Mouse (Mus musculus) lung, postnatal 0 days (tissue): ENCODE results near the gene Ccdc158. TPM values are rescaled to one million over a fixed set of nuclear protein-coding genes. Genes with fewer than 3 reads are reported as not detected.

Experiments used
- ATAC-seq: fragments of 200-750 bp; cut with Nextera tagmentation; 2 replicates; pipeline ENCODE4 v1.8.0; 2017; ENCODE audit warnings: moderate library complexity
- DNase-seq: peaks from one replicate; pipeline ENCODE4 v3.0.0-alpha.2; 2016; ENCODE audit warnings: low spot score
- H3K27ac ChIP-seq: fragments of 300-500 bp; sonication (generic); 2 replicates; pipeline ENCODE4 v1.5.1; 2014; ENCODE audit warnings: antibody characterized with exemption, mild to moderate bottlenecking, low read length, mixed read lengths
- H3K27me3 ChIP-seq: fragments of 300-500 bp; sonication (generic); replicated peaks from 2 replicates; pipeline ENCODE4 v1.6.1; 2014; ENCODE audit warnings: low read length, mixed read lengths; ENCODE audit not compliant: insufficient read depth
- H3K36me3 ChIP-seq: fragments of 300-500 bp; sonication (generic); 2 replicates; pipeline ENCODE4 v1.6.1; 2014; ENCODE audit warnings: low read length, mixed read lengths; ENCODE audit not compliant: insufficient read depth
- H3K4me1 ChIP-seq: fragments of 300-500 bp; sonication (generic); 2 replicates; pipeline ENCODE4 v1.6.1; 2014; ENCODE audit warnings: antibody characterized with exemption, low read depth, low read length, mixed read lengths; ENCODE audit not compliant: insufficient read depth
- H3K4me2 ChIP-seq: fragments of 300-500 bp; sonication (generic); replicated peaks from 2 replicates; pipeline ENCODE4 v1.6.1; 2014; ENCODE audit warnings: low read depth, mild to moderate bottlenecking, low read length, moderate library complexity, mixed read lengths
- H3K4me3 ChIP-seq: fragments of 300-500 bp; sonication (generic); 2 replicates; pipeline ENCODE4 v1.5.1; 2014; ENCODE audit warnings: low read depth, low read length
- H3K9ac ChIP-seq: fragments of 300-500 bp; sonication (generic); replicated peaks from 2 replicates; pipeline ENCODE4 v1.6.1; 2014; ENCODE audit warnings: low read depth, mild to moderate bottlenecking
- H3K9me3 ChIP-seq: fragments of 300-500 bp; sonication (generic); 2 replicates; pipeline ENCODE4 v1.6.1; 2016; ENCODE audit warnings: low read length, mixed read lengths
- CTCF ChIP-seq: IDR thresholded peaks from 2 replicates; pipeline ENCODE4 v1.5.1; 2016; ENCODE audit warnings: antibody characterized with exemption, mild to moderate bottlenecking
- EP300 ChIP-seq: IDR thresholded peaks from 2 replicates; pipeline ENCODE4 v1.6.1; 2016; ENCODE audit warnings: antibody characterized with exemption, mild to moderate bottlenecking, control low read depth
- WGBS: fragments of 180-500 bp; shearing (Covaris S2); extraction: QIAGEN DNeasy Blood & Tissue Kit; methylation state at CpG from one replicate; pipeline ENCODE4 v1.1.7; 2014; 5-methylcytosine and 5-hydroxymethylcytosine counted together
- polyA plus RNA-seq: library from polyadenylated mRNA; unstranded; fragments of >200 nt; fragmentation: Nextera tagmentation; extraction: Ambion mirVana; gene quantifications from 2 replicates; pipeline ENCODE4 v1.2.1, GENCODE M21; 2015

Ccdc158 gene
- polyA plus RNA-seq, 1 experiment from 2014 or later = 1.1 TPM

GRCm38 (mm10) chr5:92612756-92613155 lies 62.3 kb downstream of the Ccdc158 start:
- Histone ChIP-seq H3K4me3 (no peak overlapping the region), H3K4me1 (no peaks in the 10 kb centered on the region), H3K4me2 (no peak overlapping the region), H3K9ac (no peak overlapping the region), H3K36me3 (no peaks in the 10 kb centered on the region), H3K27me3 (no peaks in the 10 kb centered on the region), H3K27ac (no peak overlapping the region), H3K9me3 (no peaks in the 10 kb centered on the region)
- TF ChIP-seq CTCF (no peak), EP300 (no peak)
- ATAC-seq = no peak
- no peak for DNase-seq
- 76% methylated on average over 4 of the region's 4 CpGs for WGBS

GRCm38 (mm10) chr5:92607492-92608229 lies 67.4 kb downstream of the Ccdc158 start:
- no peak for TF ChIP-seq CTCF
- TF ChIP-seq EP300 = no peak
- WGBS = 82% methylated on average over 5 of the region's 5 CpGs
- H3K9me3 ChIP-seq = no peaks in the 10 kb centered on the region
- peaks cover 10% of the 10 kb centered on the region for H3K4me1 ChIP-seq
- no peaks in the 10 kb centered on the region for H3K27me3 ChIP-seq
- H3K36me3 ChIP-seq = no peaks in the 10 kb centered on the region
- no peak for ATAC-seq
- H3K4me3 ChIP-seq = no peak overlapping the region
- no peak overlapping the region for H3K27ac ChIP-seq
- H3K9ac ChIP-seq = no peak overlapping the region
- DNase-seq = no peak
- no peak overlapping the region for H3K4me2 ChIP-seq

- H3K4me3 ChIP-seq = peak overlapping the region; percentile 67; the same call in 1 of the 2 replicates
- 24% methylated on average over 10 of the region's 10 CpGs for WGBS
- H3K36me3 ChIP-seq = no peaks in the 10 kb centered on the region
- H3K4me1 ChIP-seq = peaks cover 10% of the 10 kb centered on the region
- TF ChIP-seq CTCF (no peak), EP300 (peak; percentile 31; the same call in 1 of the 2 replicates)
- no peaks in the 10 kb centered on the region for H3K27me3 ChIP-seq
- peak; percentile 90 for DNase-seq
- H3K9ac ChIP-seq = 0 out of 2 replicates have a peak overlapping the region, but pooled peaks have one; percentile 9
- H3K4me2 ChIP-seq = peak overlapping the region; percentile 90
- H3K27ac ChIP-seq = peak overlapping the region; percentile 84
- peak; percentile 73 for ATAC-seq
- no peaks in the 10 kb centered on the region for H3K9me3 ChIP-seq
Observed at GRCm38 (mm10) chr5:92604452-92605247, 70.4 kb downstream of the Ccdc158 start.

- peak; percentile 85 for DNase-seq
- peak within 1 kb of the TSS; percentile 84 for H3K27ac ChIP-seq
- no peaks in the 10 kb centered on the region for H3K9me3 ChIP-seq
- peak within 1 kb of the TSS; percentile 90 for H3K4me2 ChIP-seq
- WGBS = 3% methylated on average over 61 of the region's 69 CpGs
- no peaks in the 10 kb centered on the region for H3K27me3 ChIP-seq
- peak within 1 kb of the TSS; percentile 67 for H3K4me3 ChIP-seq
- peak within 1 kb of the TSS; percentile 69 for H3K9ac ChIP-seq
- peak; percentile 84 for ATAC-seq
- H3K36me3 ChIP-seq = no peaks in the 10 kb centered on the region
- TF ChIP-seq CTCF (peak; percentile 18; the same call in 1 of the 2 replicates), EP300 (no peak)
- H3K4me1 ChIP-seq = peaks cover 10% of the 10 kb centered on the region
Observed at GRCm38 (mm10) chr5:92602691-92603690, 72.1 kb downstream of the Ccdc158 start, which contains the start of gene Stbd1. Stbd1 (plus strand) TSS chr5:92603041.

- ATAC-seq (no peak), DNase-seq (peak; percentile 65)
- Histone ChIP-seq H3K9ac (no peak overlapping the region), H3K27me3 (no peaks in the 10 kb centered on the region), H3K9me3 (no peaks in the 10 kb centered on the region), H3K36me3 (no peaks in the 10 kb centered on the region), H3K27ac (no peak overlapping the region), H3K4me2 (no peak overlapping the region), H3K4me3 (no peak overlapping the region), H3K4me1 (no peaks in the 10 kb centered on the region)
- no peak for TF ChIP-seq EP300
- TF ChIP-seq CTCF = no peak
- WGBS = 55% methylated on average over 10 of the region's 10 CpGs
Observed at GRCm38 (mm10) chr5:92599030-92599429, 76.0 kb downstream of the Ccdc158 start.
